In the genomic region with DNA sequence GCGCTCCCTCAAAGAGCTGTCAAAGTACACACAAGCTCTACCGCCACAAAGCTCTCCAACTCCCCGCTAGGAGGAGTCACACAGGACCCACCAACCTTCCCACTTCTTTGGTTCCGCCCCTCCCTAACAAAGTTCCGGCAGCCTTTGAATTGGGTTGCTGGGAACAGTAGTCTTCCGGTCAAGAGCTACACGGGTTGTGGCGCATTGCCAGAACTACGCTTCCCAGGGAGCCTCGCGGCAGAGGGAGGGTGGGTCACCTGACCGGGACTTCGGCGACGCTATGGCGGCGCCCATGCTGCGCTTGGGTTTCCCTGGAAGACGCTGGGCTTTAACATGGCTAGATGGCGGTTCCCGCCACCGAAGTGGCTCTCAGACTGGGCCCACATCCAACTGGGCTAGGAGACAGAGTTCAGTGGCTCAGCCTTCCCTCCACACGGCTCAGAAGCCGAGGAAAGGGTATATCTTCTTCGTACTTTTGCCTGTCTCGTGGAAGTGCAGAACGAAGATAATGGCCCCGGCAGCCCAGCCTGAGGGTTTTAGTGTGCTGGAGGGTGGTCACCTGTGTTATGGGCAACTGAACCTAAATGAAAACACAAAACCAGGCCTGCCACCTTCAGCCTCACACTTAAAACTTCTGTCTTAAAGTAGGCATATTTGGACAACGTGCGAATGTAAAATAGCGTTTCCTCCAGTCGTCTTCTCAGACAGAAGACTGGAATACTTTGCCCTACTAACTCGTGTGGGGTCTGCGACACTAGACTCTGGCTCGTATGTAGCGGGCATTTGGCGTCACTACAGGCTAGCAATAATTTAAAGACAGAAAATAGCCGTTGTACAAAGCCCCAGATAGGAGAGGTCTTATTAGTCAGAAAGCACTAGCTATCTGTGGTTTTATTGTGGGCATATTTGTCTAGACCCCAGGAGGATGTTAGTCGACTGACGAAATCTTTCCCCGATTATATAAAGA, we compare ENCODE assay signal across 8 mouse cellular contexts. TPM values are rescaled to one million over a fixed set of nuclear protein-coding genes. Genes with fewer than 3 reads are reported as not detected.
A peak's percentile ranks its signal among the peaks of the same experiment; 100 is the strongest.
DNase-seq lines count a peak whose midpoint lies in the region; ATAC-seq lines count a peak whose summit lies in the region.

A gene (plus strand): TSS at position 256 of the 967 bp plus-strand sequence.

- peak; percentile 100 for DNase-seq in NIH3T3 (ENCODE audit: low read depth)
- peak; percentile 100 for DNase-seq in cerebellum, postnatal 10 days
- peak; percentile 98 to 99 for DNase-seq in frontal cortex, postnatal 10 days (ENCODE audit: low spot score in 2 of 2)
- DNase-seq in layer of hippocampus, postnatal 14 days (ENCODE audit: low spot score in 2 of 2) = peak; percentile 98 to 99
- DNase-seq in lung, postnatal 14 days = peak; percentile 99
- DNase-seq in retina, adult 2 months (ENCODE audit: low read depth, low spot score) = peak; percentile 99
- DNase-seq in thymus, postnatal 36 days = peak; percentile 92 to 96

- peak within 1 kb of the TSS; percentile 81 for H3K9ac ChIP-seq in hindbrain, embryonic 12.5 days

- H3K9me3 ChIP-seq in hindbrain, embryonic 12.5 days (replicated peaks) = no peaks in the 10 kb centered on the region

- H3K4me2 ChIP-seq in hindbrain, embryonic 12.5 days (replicated peaks) = peak within 1 kb of the TSS; percentile 80

- H3K27ac ChIP-seq in hindbrain, embryonic 12.5 days = peak within 1 kb of the TSS; percentile 75

- no peaks in the 10 kb centered on the region for H3K27me3 ChIP-seq in hindbrain, embryonic 12.5 days

- H3K36me3 ChIP-seq in hindbrain, embryonic 12.5 days = no peaks in the 10 kb centered on the region

- ATAC-seq in hindbrain, embryonic 12.5 days (ENCODE audit: low FRiP score) = peak; percentile 99

- peaks cover 3% of the 10 kb centered on the region for H3K4me1 ChIP-seq in hindbrain, embryonic 12.5 days

- 3% methylated on average over 41 of the region's 41 CpGs for WGBS in hindbrain, embryonic 12.5 days

- peak within 1 kb of the TSS; percentile 78 for H3K4me3 ChIP-seq in hindbrain, embryonic 12.5 days

RNA-seq across cellular contexts. Expression of the gene that starts here (rescaled TPM):
- polyA plus RNA-seq in hindbrain, embryonic 12.5 days (2016; fragmentation: Nextera tagmentation; extraction: Ambion mirVana) = 20.0 and 24.1 TPM in 2 replicates
- 10 to 100 TPM; 19.2 to 20.9 TPM for total RNA-seq in layer of hippocampus, postnatal 14 days (2021)

Comparison
In these comparisons a context has a peak if more than half of its experiments do, and no peak if none do; other contexts are left out.
1. Peak in every context shown above with its lines: DNase-seq, ATAC-seq, H3K4me3 ChIP-seq and H3K27ac ChIP-seq.